Mouse (Mus musculus): Measurements from ENCODE around the gene Zfp330. TPM values are rescaled to one million over a fixed set of nuclear protein-coding genes. Genes with fewer than 3 reads are reported as not detected.

Gene Zfp330
- total and polyA plus RNA-seq, 3 experiments: 77.5 to 105 (median 83.4) TPM

GRCm38 (mm10) chr8:82746617-82747016, 27.3 kb downstream of the Zfp330 start:
- DNase-seq (ENCODE audit: extremely low read depth): no peak
- dilution Hi-C loops (cut with MboI; ENCODE audit: extremely low pct_ligation_motif_present, extremely low pct_unique_long_range_greater_than_20kb, low sequenced_read_pairs) (no loop called here), in situ Hi-C loops (cut with MboI; ENCODE audit: low pct_ligation_motif_present, low pct_unique_long_range_greater_than_20kb, low sequenced_read_pairs) (no loop called here)
- H3K27ac ChIP-seq (ENCODE audit: insufficient read depth, low read depth): no peak overlapping the region
- peaks cover 2% of the 10 kb centered on the region for H3K9me3 ChIP-seq (replicated peaks; ENCODE audit: low read length)
- no peak overlapping the region for H3K9ac ChIP-seq (ENCODE audit: insufficient read depth, low read depth)
- H3K4me1 ChIP-seq (ENCODE audit: control insufficient read depth in 1 of 2, insufficient read depth in 2 of 2): peaks cover 5 to 13% of the 10 kb centered on the region in 2 experiments; a peak in 3 of 4 replicates
- TF ChIP-seq POLR2AphosphoS2 (IDR thresholded peaks at IDR 0.05; ENCODE audit: low read depth, low read length) (peak; percentile 60; the same call in 1 of the 2 replicates), POLR2A (IDR thresholded peaks at IDR 0.05; ENCODE audit: low read depth, low read length) (no peak)
- no peak overlapping the region for H3K4me2 ChIP-seq (ENCODE audit: insufficient read depth, low read depth, poor library complexity, severe bottlenecking)
- peaks cover 45% of the 10 kb centered on the region for H3K79me2 ChIP-seq (replicated peaks; ENCODE audit: control insufficient read depth, extremely low read depth, insufficient read depth, poor library complexity, severe bottlenecking)
- no peak overlapping the region for H3K4me3 ChIP-seq (replicated peaks in 1 of 3; ENCODE audit: low read depth in 2 of 3, low read length in 2 of 3, poor library complexity in 1 of 3)
- H3K36me3 ChIP-seq (replicated peaks in 1 of 2; ENCODE audit: control insufficient read depth in 1 of 2, insufficient read depth in 1 of 2, low read length in 1 of 2): peaks cover 59 to 65% of the 10 kb centered on the region in 2 experiments
- no peaks in the 10 kb centered on the region for H3K27me3 ChIP-seq (replicated peaks)

- in situ Hi-C loops (cut with MboI; ENCODE audit: low pct_ligation_motif_present, low pct_unique_long_range_greater_than_20kb, low sequenced_read_pairs): no loop called here
- Histone ChIP-seq H3K27ac (ENCODE audit: insufficient read depth, low read depth) (no peak overlapping the region), H3K36me3 (replicated peaks in 1 of 2; ENCODE audit: control insufficient read depth in 1 of 2, insufficient read depth in 1 of 2, low read length in 1 of 2) (peaks cover 45 to 66% of the 10 kb centered on the region in 2 experiments), H3K79me2 (replicated peaks; ENCODE audit: control insufficient read depth, extremely low read depth, insufficient read depth, poor library complexity, severe bottlenecking) (peaks cover 33% of the 10 kb centered on the region), H3K9me3 (replicated peaks; ENCODE audit: low read length) (peaks cover 2% of the 10 kb centered on the region), H3K4me1 (ENCODE audit: control insufficient read depth in 1 of 2, insufficient read depth in 2 of 2) (peaks cover 5 to 15% of the 10 kb centered on the region in 2 experiments; a peak in 3 of 4 replicates), H3K27me3 (replicated peaks) (no peaks in the 10 kb centered on the region), H3K4me2 (ENCODE audit: insufficient read depth, low read depth, poor library complexity, severe bottlenecking) (no peak overlapping the region), H3K4me3 (replicated peaks in 1 of 3; ENCODE audit: low read depth in 2 of 3, low read length in 2 of 3, poor library complexity in 1 of 3) (no peak overlapping the region), H3K9ac (ENCODE audit: insufficient read depth, low read depth) (no peak overlapping the region)
- peak; percentile 64 for DNase-seq (ENCODE audit: extremely low read depth)
- dilution Hi-C loops (cut with MboI; ENCODE audit: extremely low pct_ligation_motif_present, extremely low pct_unique_long_range_greater_than_20kb, low sequenced_read_pairs): no loop called here
- no peak for TF ChIP-seq ZC3H11A (IDR thresholded peaks at IDR 0.05; ENCODE audit: low read depth, low read length)
- no peak for TF ChIP-seq MAFK (IDR thresholded peaks at IDR 0.05; ENCODE audit: insufficient replicate concordance, low read length)
- TF ChIP-seq CTCF (conservative IDR thresholded peaks at IDR 0.05 in 1 of 2, IDR thresholded peaks at IDR 0.05 in 1 of 2; ENCODE audit: low read depth in 2 of 2, low read length in 2 of 2): peak; percentile 48 to 76; a peak in 3 of 4 replicates
- no peak for TF ChIP-seq HCFC1 (IDR thresholded peaks at IDR 0.05; ENCODE audit: low read depth, low read length)
- no peak for TF ChIP-seq MYC (IDR thresholded peaks at IDR 0.05; ENCODE audit: low read depth, low read length)
- no peak for TF ChIP-seq ZMIZ1 (IDR thresholded peaks at IDR 0.05; ENCODE audit: low read depth, low read length)
- TF ChIP-seq CHD1 (IDR thresholded peaks at IDR 0.05; ENCODE audit: low read depth, low read length): no peak
- TF ChIP-seq PAX5 (IDR thresholded peaks at IDR 0.05; ENCODE audit: low read length): no peak
- no peak for TF ChIP-seq UBTF (IDR thresholded peaks at IDR 0.05; ENCODE audit: low read depth, low read length)
- TF ChIP-seq CHD2 (IDR thresholded peaks at IDR 0.05; ENCODE audit: low read length): no peak
- no peak for TF ChIP-seq NRF1 (IDR thresholded peaks at IDR 0.05; ENCODE audit: low read depth, low read length)
- TF ChIP-seq MXI1 (IDR thresholded peaks at IDR 0.05; ENCODE audit: low read depth, low read length): no peak
- TF ChIP-seq NELFE (IDR thresholded peaks at IDR 0.05; ENCODE audit: low read depth, low read length): no peak
- TF ChIP-seq RCOR1 (conservative IDR thresholded peaks at IDR 0.05; ENCODE audit: low read depth, low read length): no peak
- no peak for TF ChIP-seq ELF1 (IDR thresholded peaks at IDR 0.05; ENCODE audit: low read depth, low read length)
- TF ChIP-seq JUN (IDR thresholded peaks at IDR 0.05; ENCODE audit: insufficient read depth, low read depth, low read length): no peak
- TF ChIP-seq USF1 (IDR thresholded peaks at IDR 0.05; ENCODE audit: low read depth, low read length): no peak
- no peak for TF ChIP-seq KAT2A (IDR thresholded peaks at IDR 0.05; ENCODE audit: insufficient replicate concordance, low read length)
- peak; percentile 56 for TF ChIP-seq SMC3 (IDR thresholded peaks at IDR 0.05; ENCODE audit: low read depth, low read length)
- TF ChIP-seq ZNF384 (IDR thresholded peaks at IDR 0.05; ENCODE audit: low read depth, low read length): no peak
- TF ChIP-seq MAZ (IDR thresholded peaks at IDR 0.05; ENCODE audit: low read depth, low read length): no peak
- TF ChIP-seq BHLHE40 (IDR thresholded peaks at IDR 0.05; ENCODE audit: low read depth, low read length): no peak
- no peak for TF ChIP-seq MEF2A (IDR thresholded peaks at IDR 0.05; ENCODE audit: borderline replicate concordance, low read depth, low read length)
- TF ChIP-seq JUND (conservative IDR thresholded peaks at IDR 0.05; ENCODE audit: low read depth, low read length): no peak
- TF ChIP-seq USF2 (conservative IDR thresholded peaks at IDR 0.05; ENCODE audit: low read depth, low read length): no peak
- no peak for TF ChIP-seq E2F4 (IDR thresholded peaks at IDR 0.05; ENCODE audit: insufficient replicate concordance, low read depth, low read length)
- no peak for TF ChIP-seq SIN3A (IDR thresholded peaks at IDR 0.05; ENCODE audit: low read length)
- TF ChIP-seq RAD21 (IDR thresholded peaks at IDR 0.05; ENCODE audit: low read depth, low read length): peak; percentile 78
- 0 out of 2 replicates have a peak, but pooled peaks have one; percentile 24 for TF ChIP-seq POLR2A (IDR thresholded peaks at IDR 0.05; ENCODE audit: low read depth, low read length)
- no peak for TF ChIP-seq ETS1 (conservative IDR thresholded peaks at IDR 0.05; ENCODE audit: low read depth, low read length)
Measured at GRCm38 (mm10) chr8:82743905-82744904, 29.8 kb downstream of the Zfp330 start.

Measured in CH12.LX (cell line).